ENCODE assay signal across 9 mouse cellular contexts in the genomic region with DNA sequence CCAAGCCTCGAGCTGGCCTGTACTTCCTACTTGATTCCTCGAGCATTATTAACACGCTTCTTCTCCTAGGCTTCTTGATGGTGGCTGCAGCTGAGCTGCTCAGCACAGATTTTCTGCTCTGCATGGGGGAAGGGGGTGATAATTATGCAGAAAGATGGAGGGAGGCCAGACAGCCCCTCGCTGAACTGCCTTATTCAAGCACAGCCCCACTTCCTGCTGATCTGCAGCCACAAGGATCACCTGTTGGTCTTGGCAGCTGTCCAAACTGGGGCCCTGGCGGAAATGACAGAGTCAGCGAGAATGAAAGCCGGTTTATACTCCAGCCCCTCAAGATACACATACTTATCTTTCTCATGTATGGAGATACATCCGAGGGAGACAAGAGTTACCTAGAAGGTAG.
DNase-seq lines count a peak whose midpoint lies in the region; ATAC-seq and TF ChIP-seq lines count a peak whose summit lies in the region.
"Had no signal": no experiment of that assay in that cellular context is flagged by ENCODE, and none has a peak within 500 bp of the region (broad histone marks: within the 10 kb centered on the region; RNA-seq: fewer than 3 reads in every experiment).

No protein-coding gene starts in this region.

- H3K4me3 ChIP-seq in left cerebral cortex, adult 2 months: no peak overlapping the region
- no peak overlapping the region for H3K4me3 ChIP-seq in intestine, embryonic 14.5 days (ENCODE audit: low read depth, low read length)
- H3K4me3 ChIP-seq in midbrain, postnatal 0 days (ENCODE audit: low read depth, low read length): no peak overlapping the region

- no peaks in the 10 kb centered on the region for H3K9me3 ChIP-seq in intestine, embryonic 14.5 days (ENCODE audit: control insufficient read depth, low read length)
- no peaks in the 10 kb centered on the region for H3K9me3 ChIP-seq in midbrain, postnatal 0 days (ENCODE audit: low read length)

- peaks cover 18% of the 10 kb centered on the region for H3K4me1 ChIP-seq in intestine, embryonic 14.5 days (replicated peaks; ENCODE audit: control insufficient read depth, insufficient read depth, low read length)
- peaks cover 3% of the 10 kb centered on the region; the same call in 1 of the 2 replicates for H3K4me1 ChIP-seq in midbrain, postnatal 0 days (ENCODE audit: insufficient read depth, low read length)

- 11% methylated on average over 8 of the region's 8 CpGs for WGBS in intestine, embryonic 14.5 days
- 14% methylated on average over 8 of the region's 8 CpGs for WGBS in midbrain, postnatal 0 days

- H3K36me3 ChIP-seq in intestine, embryonic 14.5 days (ENCODE audit: control insufficient read depth, insufficient read depth, low read length): no peaks in the 10 kb centered on the region
- no peaks in the 10 kb centered on the region for H3K36me3 ChIP-seq in midbrain, postnatal 0 days (ENCODE audit: insufficient read depth, low read length)

- H3K9ac ChIP-seq in intestine, embryonic 14.5 days (ENCODE audit: low read length): no peak overlapping the region
- H3K9ac ChIP-seq in midbrain, postnatal 0 days (replicated peaks; ENCODE audit: low read length, poor library complexity, severe bottlenecking): no peak overlapping the region

- intact Hi-C loops in left cerebral cortex, postnatal 10 days (cut with DNase I): no loop called here
- intact Hi-C loops in left cerebral cortex, adult 2 months (cut with DNase I): loop anchor here (5.0 kb wide), 1 partner anchor 339 kb away; a partner anchor contains a TSS
- intact Hi-C loops in gastrocnemius, postnatal 14 days (cut with DNase I; ENCODE audit: low total_unique reads): no loop called here

- H3K27me3 ChIP-seq in intestine, embryonic 14.5 days (replicated peaks; ENCODE audit: control insufficient read depth, insufficient read depth, low read length): no peaks in the 10 kb centered on the region
- no peaks in the 10 kb centered on the region for H3K27me3 ChIP-seq in midbrain, postnatal 0 days (ENCODE audit: insufficient read depth, low read length)

- H3K4me2 ChIP-seq in intestine, embryonic 14.5 days (ENCODE audit: low read length): peak overlapping the region; percentile 7; the same call in 1 of the 2 replicates
- H3K4me2 ChIP-seq in midbrain, postnatal 0 days (ENCODE audit: low read depth, low read length, poor library complexity, severe bottlenecking): no peak overlapping the region

- ATAC-seq in intestine, embryonic 14.5 days (replicated peaks; ENCODE audit: low FRiP score, low TSS enrichment, low read depth): peak; percentile 86
- peak; percentile 71 for ATAC-seq in midbrain, postnatal 0 days (ENCODE audit: low FRiP score)
- ATAC-seq: Patski had no signal

- peak; percentile 64 to 89 for DNase-seq in left cerebral cortex, postnatal 10 days (ENCODE audit: extremely low spot score in 1 of 2, low spot score in 2 of 2)
- no peak for DNase-seq in left cerebral cortex, adult 2 months (ENCODE audit: extremely low spot score in 1 of 2, low spot score in 2 of 2)
- DNase-seq in cerebellum, adult 9-10 months: peak; percentile 16
- DNase-seq in gastrocnemius, postnatal 14 days: peak; percentile 35
- DNase-seq in intestine, embryonic 14.5 days (ENCODE audit: low spot score): peak; percentile 92
- DNase-seq in liver: peak; percentile 71
- peak; percentile 90 for DNase-seq in midbrain, postnatal 0 days (ENCODE audit: low spot score)
- DNase-seq in thymus, postnatal 14 days: peak; percentile 82

- H3K27ac ChIP-seq in left cerebral cortex, adult 2 months: no peak overlapping the region; the same call in 1 of the 2 replicates
- H3K27ac ChIP-seq in intestine, embryonic 14.5 days (ENCODE audit: low read depth): peak overlapping the region; percentile 66
- peak overlapping the region; percentile 57; the same call in 1 of the 2 replicates for H3K27ac ChIP-seq in midbrain, postnatal 0 days (ENCODE audit: low read depth, low read length)

- no peak for TF ChIP-seq CTCF in left cerebral cortex, adult 2 months (IDR thresholded peaks at IDR 0.05)
- TF ChIP-seq CTCF in midbrain, postnatal 0 days (IDR thresholded peaks at IDR 0.05): no peak

Comparison
In these comparisons a context has a peak if more than half of its experiments do, and no peak if none do; other contexts are left out.
1. DNase-seq: peak in left cerebral cortex, postnatal 10 days (2 of 2), cerebellum, adult 9-10 months (single experiment), gastrocnemius, postnatal 14 days (single experiment), intestine, embryonic 14.5 days (single experiment), liver (single experiment), midbrain, postnatal 0 days (single experiment) and thymus, postnatal 14 days (single experiment); none in left cerebral cortex, adult 2 months (0 of 2).